Comparison of ENCODE assay signal across 9 mouse cellular contexts in the genomic region with DNA sequence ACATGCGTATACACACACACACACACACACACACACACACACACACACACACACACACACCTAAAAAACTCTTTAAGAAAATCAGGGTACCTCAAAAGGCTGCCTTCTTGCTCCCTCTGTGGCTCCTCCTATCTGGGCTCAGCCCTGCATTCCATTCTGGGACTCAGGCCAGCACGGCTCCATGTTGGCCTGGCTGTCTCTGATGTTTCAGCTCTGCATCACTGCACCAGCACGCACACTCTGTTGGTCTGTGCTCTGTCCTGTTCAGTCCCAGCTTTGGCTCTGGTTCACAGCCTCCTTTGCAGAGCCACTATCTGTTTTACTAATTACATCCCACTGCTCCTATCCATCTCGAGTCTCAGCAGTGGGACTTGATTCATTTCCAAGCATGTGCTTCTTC.
DNase-seq lines count a peak whose midpoint lies in the region; ATAC-seq and TF ChIP-seq lines count a peak whose summit lies in the region.
"Had no signal": no experiment of that assay in that cellular context is flagged by ENCODE, and none has a peak within 500 bp of the region (broad histone marks: within the 10 kb centered on the region; RNA-seq: fewer than 3 reads in every experiment).

No protein-coding gene starts in this region.

- peak overlapping the region; percentile 44; the same call in 1 of the 2 replicates for H3K27ac ChIP-seq in lung, embryonic 16.5 days (ENCODE audit: low read length)
- peak overlapping the region; percentile 49 for H3K27ac ChIP-seq in heart, embryonic 16.5 days (ENCODE audit: low read length)
- no peak overlapping the region for H3K27ac ChIP-seq in limb, embryonic 14.5 days (replicated peaks; ENCODE audit: low read depth, low read length)
- H3K27ac ChIP-seq: liver, embryonic 15.5 days had no signal

- H3K36me3 ChIP-seq in lung, embryonic 16.5 days (ENCODE audit: control insufficient read depth, insufficient read depth, low read length) = no peaks in the 10 kb centered on the region
- H3K36me3 ChIP-seq in heart, embryonic 16.5 days (ENCODE audit: control insufficient read depth, insufficient read depth) = no peaks in the 10 kb centered on the region
- no peaks in the 10 kb centered on the region for H3K36me3 ChIP-seq in limb, embryonic 14.5 days (ENCODE audit: control insufficient read depth, insufficient read depth, low read length)
- H3K36me3 ChIP-seq: liver, embryonic 15.5 days had no signal

- TF ChIP-seq POLR2A in limb, embryonic 14.5 days (IDR thresholded peaks at IDR 0.05; ENCODE audit: borderline replicate concordance, extremely low read depth, insufficient read depth, insufficient read length) = no peak

- H3K9ac ChIP-seq in lung, embryonic 16.5 days (ENCODE audit: low read length) = no peak overlapping the region
- H3K9ac ChIP-seq in heart, embryonic 16.5 days (ENCODE audit: low read length) = no peak overlapping the region
- H3K9ac ChIP-seq in limb, embryonic 14.5 days (ENCODE audit: low read depth, low read length, severe bottlenecking) = no peak overlapping the region
- H3K9ac ChIP-seq: liver, embryonic 15.5 days had no signal

- H3K4me1 ChIP-seq in lung, embryonic 16.5 days (replicated peaks; ENCODE audit: control insufficient read depth, insufficient read depth, low read length) = peaks cover 8% of the 10 kb centered on the region
- H3K4me1 ChIP-seq in heart, embryonic 16.5 days (ENCODE audit: control insufficient read depth, insufficient read depth, low read length) = peaks cover 6% of the 10 kb centered on the region
- H3K4me1 ChIP-seq in limb, embryonic 14.5 days (ENCODE audit: control insufficient read depth, insufficient read depth, low read length) = peaks cover 4% of the 10 kb centered on the region; the same call in 1 of the 2 replicates
- H3K4me1 ChIP-seq: liver, embryonic 15.5 days had no signal

- no peaks in the 10 kb centered on the region for H3K9me3 ChIP-seq in lung, embryonic 16.5 days (ENCODE audit: control insufficient read depth, low read length)
- H3K9me3 ChIP-seq in heart, embryonic 16.5 days (replicated peaks; ENCODE audit: control insufficient read depth, low read length) = no peaks in the 10 kb centered on the region; the same call in 1 of the 2 replicates
- no peaks in the 10 kb centered on the region for H3K9me3 ChIP-seq in limb, embryonic 14.5 days (ENCODE audit: control insufficient read depth, low read length)
- H3K9me3 ChIP-seq: liver, embryonic 15.5 days had no signal

- DNase-seq in adrenal gland, adult (ENCODE audit: inconsistent age in 2 of 2, low spot score in 1 of 2) = peak; percentile 23 to 69
- DNase-seq in adrenal gland, postnatal 4 days (ENCODE audit: low spot score in 2 of 2) = no peak
- DNase-seq in lung, postnatal 25 days (ENCODE audit: low spot score) = no peak
- peak; percentile 61 for DNase-seq in limb, embryonic 14.5 days (ENCODE audit: low spot score)
- DNase-seq in frontal cortex, postnatal 14 days (ENCODE audit: low spot score in 2 of 2) = no peak

- no peak overlapping the region for H3K4me3 ChIP-seq in lung, embryonic 16.5 days (ENCODE audit: low read length)
- no peak overlapping the region for H3K4me3 ChIP-seq in heart, embryonic 16.5 days (ENCODE audit: low read length)
- H3K4me3 ChIP-seq in limb, embryonic 14.5 days (replicated peaks; ENCODE audit: low read length) = no peak overlapping the region
- H3K4me3 ChIP-seq: liver, embryonic 15.5 days had no signal

- ATAC-seq in lung, embryonic 16.5 days (ENCODE audit: low read depth) = peak; percentile 98
- ATAC-seq in heart, embryonic 16.5 days (replicated peaks; ENCODE audit: extremely low read depth, insufficient read depth, low FRiP score) = peak; percentile 97
- ATAC-seq in limb, embryonic 14.5 days (ENCODE audit: low FRiP score, low read depth) = no peak; the same call in 1 of the 2 replicates
- no peak for ATAC-seq in megakaryocyte, adult 5-6 weeks (ENCODE audit: poor library complexity, severe bottlenecking)

- H3K27me3 ChIP-seq in lung, embryonic 16.5 days (ENCODE audit: control insufficient read depth, insufficient read depth, low read depth, low read length) = no peaks in the 10 kb centered on the region
- H3K27me3 ChIP-seq in heart, embryonic 16.5 days (ENCODE audit: control insufficient read depth, insufficient read depth, low read length) = no peaks in the 10 kb centered on the region
- H3K27me3 ChIP-seq in limb, embryonic 14.5 days (ENCODE audit: control insufficient read depth, insufficient read depth, low read length) = no peaks in the 10 kb centered on the region
- H3K27me3 ChIP-seq: liver, embryonic 15.5 days had no signal

- no peak overlapping the region for H3K4me2 ChIP-seq in lung, embryonic 16.5 days (ENCODE audit: low read depth, low read length)
- no peak overlapping the region for H3K4me2 ChIP-seq in heart, embryonic 16.5 days (ENCODE audit: low read depth, low read length)
- no peak overlapping the region for H3K4me2 ChIP-seq in limb, embryonic 14.5 days (replicated peaks; ENCODE audit: low read depth, low read length, severe bottlenecking)
- H3K4me2 ChIP-seq: liver, embryonic 15.5 days had no signal

- 39% methylated on average over 4 of the region's 4 CpGs for WGBS in lung, embryonic 16.5 days
- WGBS in heart, embryonic 16.5 days = 32% methylated on average over 4 of the region's 4 CpGs
- 49% methylated on average over 4 of the region's 4 CpGs for WGBS in limb, embryonic 14.5 days

Comparison
In these comparisons a context has a peak if more than half of its experiments do, and no peak if none do; other contexts are left out.
1. DNase-seq: peak in adrenal gland, adult (2 of 2) and limb, embryonic 14.5 days (single experiment); none in adrenal gland, postnatal 4 days (0 of 2), lung, postnatal 25 days (single experiment) and frontal cortex, postnatal 14 days (0 of 2).
2. ATAC-seq: peak in lung, embryonic 16.5 days (single experiment) and heart, embryonic 16.5 days (single experiment); none in limb, embryonic 14.5 days (single experiment) and megakaryocyte, adult 5-6 weeks (single experiment).